Mouse (Mus musculus): ENCODE measurements around the gene Gm17720. TPM values are rescaled to one million over a fixed set of nuclear protein-coding genes. Genes with fewer than 3 reads are reported as not detected.
A peak's percentile ranks its signal among the peaks of the same experiment; 100 is the strongest.

Gm17720 gene
- total and polyA plus RNA-seq, 3 experiments: not detected

- no peak overlapping the region for H3K9ac ChIP-seq (ENCODE audit: insufficient read depth, low read depth)
- no peaks in the 10 kb centered on the region for H3K79me2 ChIP-seq (replicated peaks; ENCODE audit: control insufficient read depth, extremely low read depth, insufficient read depth, poor library complexity, severe bottlenecking)
- no peaks in the 10 kb centered on the region for H3K36me3 ChIP-seq (replicated peaks in 1 of 2; ENCODE audit: control insufficient read depth in 1 of 2, insufficient read depth in 1 of 2, low read length in 1 of 2)
- H3K9me3 ChIP-seq (replicated peaks; ENCODE audit: low read length): peaks cover 3% of the 10 kb centered on the region
- no peaks in the 10 kb centered on the region for H3K4me1 ChIP-seq (ENCODE audit: control insufficient read depth in 1 of 2, insufficient read depth in 2 of 2)
- no peak overlapping the region for H3K4me3 ChIP-seq (replicated peaks in 1 of 3; ENCODE audit: low read depth in 2 of 3, low read length in 2 of 3, poor library complexity in 1 of 3)
- dilution Hi-C loops (cut with MboI; ENCODE audit: extremely low pct_ligation_motif_present, extremely low pct_unique_long_range_greater_than_20kb, low sequenced_read_pairs) (no loop called here), in situ Hi-C loops (cut with MboI; ENCODE audit: low pct_ligation_motif_present, low pct_unique_long_range_greater_than_20kb, low sequenced_read_pairs) (loop anchor here (10.0 kb wide), 1 partner anchor 485 kb away; no protein-coding TSS in a partner anchor)
- peak; percentile 41 for DNase-seq (ENCODE audit: extremely low read depth)
- TF ChIP-seq BHLHE40 (IDR thresholded peaks at IDR 0.05; ENCODE audit: low read depth, low read length): no peak
- no peak for TF ChIP-seq ZNF384 (IDR thresholded peaks at IDR 0.05; ENCODE audit: low read depth, low read length)
- no peak for TF ChIP-seq MAFK (IDR thresholded peaks at IDR 0.05; ENCODE audit: insufficient replicate concordance, low read length)
- TF ChIP-seq UBTF (IDR thresholded peaks at IDR 0.05; ENCODE audit: low read depth, low read length): no peak
- TF ChIP-seq TCF12 (IDR thresholded peaks at IDR 0.05; ENCODE audit: low read depth, low read length): no peak
- no peak for TF ChIP-seq POLR2AphosphoS2 (IDR thresholded peaks at IDR 0.05; ENCODE audit: low read depth, low read length)
- TF ChIP-seq JUN (IDR thresholded peaks at IDR 0.05; ENCODE audit: insufficient read depth, low read depth, low read length): no peak
- TF ChIP-seq POLR2A (IDR thresholded peaks at IDR 0.05; ENCODE audit: low read depth, low read length): no peak
- TF ChIP-seq E2F4 (IDR thresholded peaks at IDR 0.05; ENCODE audit: insufficient replicate concordance, low read depth, low read length): no peak
- TF ChIP-seq USF1 (IDR thresholded peaks at IDR 0.05; ENCODE audit: low read depth, low read length): no peak
- peak; percentile 71 for TF ChIP-seq RAD21 (IDR thresholded peaks at IDR 0.05; ENCODE audit: low read depth, low read length)
- TF ChIP-seq CTCF (conservative IDR thresholded peaks at IDR 0.05 in 1 of 2, IDR thresholded peaks at IDR 0.05 in 1 of 2; ENCODE audit: low read depth in 2 of 2, low read length in 2 of 2): peak; percentile 21 to 76; a peak in 2 of 4 replicates
- TF ChIP-seq SIN3A (IDR thresholded peaks at IDR 0.05; ENCODE audit: low read length): no peak
- TF ChIP-seq MYC (IDR thresholded peaks at IDR 0.05; ENCODE audit: low read depth, low read length): no peak
- TF ChIP-seq IRF4 (IDR thresholded peaks at IDR 0.05; ENCODE audit: low read depth, low read length): no peak
- peak; percentile 60 for TF ChIP-seq SMC3 (IDR thresholded peaks at IDR 0.05; ENCODE audit: low read depth, low read length)
- H3K27me3 ChIP-seq (replicated peaks): peaks cover 23% of the 10 kb centered on the region
- no peak overlapping the region for H3K27ac ChIP-seq (ENCODE audit: insufficient read depth, low read depth)
- no peak overlapping the region for H3K4me2 ChIP-seq (ENCODE audit: insufficient read depth, low read depth, poor library complexity, severe bottlenecking)
These were observed 17.2 kb upstream of the Gm17720 start for GRCm38 (mm10) chr8:110119715-110120114.

DNA sequence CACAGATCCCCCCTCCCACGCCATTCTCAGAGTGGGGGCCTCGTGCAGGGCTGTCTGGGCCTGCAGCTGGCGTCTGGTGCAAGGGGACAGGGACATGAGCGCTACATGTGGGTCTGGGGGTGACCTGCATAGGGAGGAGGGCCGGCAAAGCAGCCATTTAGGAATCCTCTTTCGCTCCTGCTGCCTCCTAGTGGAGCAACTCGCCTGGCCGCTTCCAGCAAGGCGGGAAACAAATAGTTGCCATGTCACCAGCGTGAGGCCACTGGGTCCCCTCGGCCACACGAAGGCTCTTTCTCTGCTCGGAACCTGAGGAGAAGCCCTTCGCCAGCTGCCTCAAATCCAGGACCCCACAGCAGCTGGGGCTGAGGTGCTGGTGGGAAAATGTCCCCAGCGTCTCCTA, 877 bp downstream of the Gm17720 start:
- in situ Hi-C loops (cut with MboI; ENCODE audit: low pct_ligation_motif_present, low pct_unique_long_range_greater_than_20kb, low sequenced_read_pairs): no loop called here
- no peak overlapping the region for H3K4me3 ChIP-seq (replicated peaks in 1 of 3; ENCODE audit: low read depth in 2 of 3, low read length in 2 of 3, poor library complexity in 1 of 3)
- dilution Hi-C loops (cut with MboI; ENCODE audit: extremely low pct_ligation_motif_present, extremely low pct_unique_long_range_greater_than_20kb, low sequenced_read_pairs): no loop called here
- no peaks in the 10 kb centered on the region for H3K9me3 ChIP-seq (replicated peaks; ENCODE audit: low read length)
- no peak for DNase-seq (ENCODE audit: extremely low read depth)
- no peak overlapping the region for H3K9ac ChIP-seq (ENCODE audit: insufficient read depth, low read depth)
- 0 out of 4 replicates have a peak, but pooled peaks cover 0 to 3% of the 10 kb centered on the region in 2 experiments for H3K4me1 ChIP-seq (ENCODE audit: control insufficient read depth in 1 of 2, insufficient read depth in 2 of 2)
- H3K79me2 ChIP-seq (replicated peaks; ENCODE audit: control insufficient read depth, extremely low read depth, insufficient read depth, poor library complexity, severe bottlenecking): no peaks in the 10 kb centered on the region
- no peak overlapping the region for H3K27ac ChIP-seq (ENCODE audit: insufficient read depth, low read depth)
- TF ChIP-seq SIN3A (IDR thresholded peaks at IDR 0.05; ENCODE audit: low read length) (no peak), USF2 (conservative IDR thresholded peaks at IDR 0.05; ENCODE audit: low read depth, low read length) (no peak), CTCF (conservative IDR thresholded peaks at IDR 0.05 in 1 of 2, IDR thresholded peaks at IDR 0.05 in 1 of 2; ENCODE audit: low read depth in 2 of 2, low read length in 2 of 2) (0 out of 4 replicates have a peak, but pooled peaks of 1 of the 2 experiments have one; percentile 2)
- H3K27me3 ChIP-seq (replicated peaks): peaks cover 15% of the 10 kb centered on the region
- no peak overlapping the region for H3K4me2 ChIP-seq (ENCODE audit: insufficient read depth, low read depth, poor library complexity, severe bottlenecking)
- H3K36me3 ChIP-seq (replicated peaks in 1 of 2; ENCODE audit: control insufficient read depth in 1 of 2, insufficient read depth in 1 of 2, low read length in 1 of 2): no peaks in the 10 kb centered on the region

Data from CH12.LX (cell line).